Mouse (Mus musculus) spleen, adult 2 months (tissue): ENCODE results near the gene Wdr83os. TPM values are rescaled to one million over a fixed set of nuclear protein-coding genes. Genes with fewer than 3 reads are reported as not detected.
"Not testable (repeated sequence)": the region's sequence is repeated elsewhere in the genome, so short reads cannot be mapped to it uniquely, and the experiment has no call there.

ENCODE experiments used
- DNase-seq, 2 experiments: peaks; one replicate each; pipeline versions ENCODE4 v3.0.0 to v3.0.0-alpha.2; 2012 to 2021; ENCODE audit warnings: low spot score in 2 of 2, low read depth in 1 of 2
- H3K27ac ChIP-seq: fragments of 200-500 bp; 2 replicates; pipeline ENCODE4 v1.5.1; 2012; ENCODE audit warnings: low read length, inconsistent platforms; ENCODE audit not compliant: insufficient read depth
- H3K27me3 ChIP-seq: fragments of 200-500 bp; 2 replicates; pipeline ENCODE4 v1.6.1; 2012; ENCODE audit warnings: mild to moderate bottlenecking, moderate library complexity, low read length, inconsistent platforms; ENCODE audit not compliant: control insufficient read depth, insufficient read depth
- H3K36me3 ChIP-seq: fragments of 200-500 bp; 2 replicates; pipeline ENCODE4 v1.6.1; 2012; ENCODE audit warnings: mild to moderate bottlenecking, low read length, inconsistent platforms; ENCODE audit not compliant: control insufficient read depth, insufficient read depth
- H3K4me1 ChIP-seq: fragments of 200-500 bp; 2 replicates; pipeline ENCODE4 v1.6.1; 2011; ENCODE audit warnings: inconsistent platforms; ENCODE audit not compliant: control insufficient read depth, insufficient read depth, insufficient read length
- H3K4me3 ChIP-seq: fragments of 200-500 bp; 2 replicates; pipeline ENCODE4 v1.5.1; 2011; ENCODE audit warnings: mild to moderate bottlenecking, inconsistent platforms; ENCODE audit not compliant: insufficient read depth, insufficient read length; ENCODE audit errors: extremely low read depth
- CTCF ChIP-seq: fragments of 200-500 bp; IDR thresholded peaks from 2 replicates; pipeline ENCODE4 v1.5.1; 2011; ENCODE audit warnings: mild to moderate bottlenecking, inconsistent platforms; ENCODE audit not compliant: insufficient read depth, insufficient read length, insufficient replicate concordance; ENCODE audit errors: extremely low read depth
- POLR2A ChIP-seq: fragments of 200-500 bp; IDR thresholded peaks from 2 replicates; pipeline ENCODE4 v1.6.1; 2011; ENCODE audit warnings: low read depth, low read length, inconsistent platforms
- WGBS: fragments of 180-500 bp; shearing (Covaris S2); methylation state at CpG from one replicate; pipeline ENCODE4 v1.1.7; 2018; 5-methylcytosine and 5-hydroxymethylcytosine counted together
- polyA plus RNA-seq: library from polyadenylated mRNA; depleted of rRNA; stranded (reverse); fragments of >200 nt; gene quantifications from 2 replicates; pipeline ENCODE4 v1.2.3, GENCODE M21; 2012; rRNA removed

Gene Wdr83os
- polyA plus RNA-seq, 1 experiment = 68.5 TPM

- Histone ChIP-seq H3K27ac (no peak overlapping the region), H3K4me1 (no peaks in the 10 kb centered on the region), H3K4me3 (no peak overlapping the region), H3K36me3 (no peaks in the 10 kb centered on the region), H3K27me3 (no peaks in the 10 kb centered on the region)
- TF ChIP-seq CTCF (no peak), POLR2A (no peak)
- 65% methylated on average over 4 of the region's 4 CpGs for WGBS
- no peak for DNase-seq
Measured at GRCm38 (mm10) chr8:85115501-85115900, 35.0 kb downstream of the Wdr83os start.

- H3K36me3 ChIP-seq = no peaks in the 10 kb centered on the region
- no peaks in the 10 kb centered on the region for H3K27me3 ChIP-seq
- H3K4me3 ChIP-seq = no peak overlapping the region
- TF ChIP-seq POLR2A (no peak), CTCF (no peak)
- 90% methylated on average over 7 of the region's 7 CpGs for WGBS
- no peak overlapping the region for H3K27ac ChIP-seq
- DNase-seq = no peak
- no peaks in the 10 kb centered on the region for H3K4me1 ChIP-seq
Measured at GRCm38 (mm10) chr8:85116984-85117383, 36.4 kb downstream of the Wdr83os start.

GRCm38 (mm10) chr8:85119052-85119981, 38.8 kb downstream of the Wdr83os start:
- Histone ChIP-seq H3K27ac (no peak overlapping the region), H3K4me1 (no peaks in the 10 kb centered on the region), H3K36me3 (no peaks in the 10 kb centered on the region), H3K4me3 (peak overlapping the region; percentile 52; the same call in 1 of the 2 replicates), H3K27me3 (no peaks in the 10 kb centered on the region)
- TF ChIP-seq POLR2A (no peak), CTCF (no peak)
- DNase-seq = peak in 1 of 2 experiments; percentile 48
- WGBS = 14% methylated on average over 37 of the region's 37 CpGs

- H3K4me1 ChIP-seq, H3K27ac ChIP-seq, H3K27me3 ChIP-seq, H3K36me3 ChIP-seq, H3K4me3 ChIP-seq, DNase-seq: not testable (repeated sequence)
- 87% methylated on average over 5 of the region's 5 CpGs for WGBS
Measured at GRCm38 (mm10) chr8:85120251-85120650, 39.7 kb downstream of the Wdr83os start.

- no peak for DNase-seq
- no peaks in the 10 kb centered on the region for H3K36me3 ChIP-seq
- no peak within 1 kb of the TSS for H3K27ac ChIP-seq
- no peaks in the 10 kb centered on the region for H3K4me1 ChIP-seq
- WGBS = 84% methylated on average over 3 of the region's 3 CpGs
- TF ChIP-seq POLR2A (no peak), CTCF (no peak)
- no peaks in the 10 kb centered on the region for H3K27me3 ChIP-seq
- H3K4me3 ChIP-seq = no peak within 1 kb of the TSS
Measured at GRCm38 (mm10) chr8:85122995-85123394, 42.5 kb downstream of the Wdr83os start, which contains the start of gene Zfp791. Zfp791 (minus strand) TSS chr8:85123095.

- H3K4me3 ChIP-seq = no peak overlapping the region
- DNase-seq = no peak
Measured at GRCm38 (mm10) chr8:85123691-85124090, 43.2 kb downstream of the Wdr83os start.

More at GRCm38 (mm10) chr8:85123691-85124090, 43.2 kb downstream of the Wdr83os start:
- Histone ChIP-seq H3K27me3 (no peaks in the 10 kb centered on the region), H3K4me1 (no peaks in the 10 kb centered on the region), H3K27ac (no peak overlapping the region), H3K36me3 (no peaks in the 10 kb centered on the region)
- 91% methylated on average over 8 of the region's 8 CpGs for WGBS
- no peak for TF ChIP-seq CTCF
- TF ChIP-seq POLR2A = no peak

Other genes with a start within 250 kb of the Wdr83os start
- 20.3 and 61.4 TPM in 2 replicates for gene Gadd45gip1, start 249.2 kb upstream of the Wdr83os start, polyA plus RNA-seq
- 125 and 162 TPM in 2 replicates for gene Rad23a, start 240.1 kb upstream of the Wdr83os start, polyA plus RNA-seq
- 112 and 116 TPM in 2 replicates for gene Calr, start 233.8 kb upstream of the Wdr83os start, polyA plus RNA-seq
- 50.3 and 55.0 TPM in 2 replicates for gene Farsa, start 223.8 kb upstream of the Wdr83os start, polyA plus RNA-seq
- gene Syce2, start 208.6 kb upstream of the Wdr83os start, polyA plus RNA-seq = 1.8 and 2.0 TPM in 2 replicates
- gene Gcdh, start 186.8 kb upstream of the Wdr83os start, polyA plus RNA-seq = 44.2 and 48.3 TPM in 2 replicates
- 46.5 and 70.0 TPM in 2 replicates for gene Klf1, start 178.8 kb upstream of the Wdr83os start, polyA plus RNA-seq
- 43.4 and 44.9 TPM in 2 replicates for gene Dnase2a, start 172.2 kb upstream of the Wdr83os start, polyA plus RNA-seq
- gene Mast1, start 143.4 kb upstream of the Wdr83os start, polyA plus RNA-seq = 0.70 and 0.74 TPM in 2 replicates
- not detected in 2 replicates for gene Rtbdn, start 133.7 kb upstream of the Wdr83os start, polyA plus RNA-seq
- not detected in 2 replicates for gene Gm49661, start 111.3 kb upstream of the Wdr83os start, polyA plus RNA-seq
- 149 and 164 TPM in 2 replicates for gene Prdx2, start 111.2 kb upstream of the Wdr83os start, polyA plus RNA-seq
- 34.2 and 35.6 TPM in 2 replicates for gene Rnaseh2a, start 111.0 kb upstream of the Wdr83os start, polyA plus RNA-seq
- gene Junb, start 102.0 kb upstream of the Wdr83os start, polyA plus RNA-seq = 89.2 and 154 TPM in 2 replicates
- 3.6 and 3.9 TPM in 2 replicates for gene Hook2, start 90.1 kb upstream of the Wdr83os start, polyA plus RNA-seq
- gene Best2, start 66.2 kb upstream of the Wdr83os start, polyA plus RNA-seq = not detected in 2 replicates
- 71.6 and 72.0 TPM in 2 replicates for gene Asna1, start 55.5 kb upstream of the Wdr83os start, polyA plus RNA-seq
- gene Trir, start 53.9 kb upstream of the Wdr83os start, polyA plus RNA-seq = 87.8 and 137 TPM in 2 replicates
- gene Tnpo2, start 43.8 kb upstream of the Wdr83os start, polyA plus RNA-seq = 40.0 and 47.5 TPM in 2 replicates
- 18.8 and 22.5 TPM in 2 replicates for gene Fbxw9, start 20.7 kb upstream of the Wdr83os start, polyA plus RNA-seq
- gene Gm5741, start 12.8 kb upstream of the Wdr83os start, polyA plus RNA-seq = 0.48 and 1.4 TPM in 2 replicates
- gene Dhps, start 9.0 kb upstream of the Wdr83os start, polyA plus RNA-seq = 40.6 and 84.9 TPM in 2 replicates
- gene Wdr83, start 566 bp downstream of the Wdr83os start, polyA plus RNA-seq = 20.6 and 26.3 TPM in 2 replicates
- gene Man2b1, start 2.5 kb downstream of the Wdr83os start, polyA plus RNA-seq = 163 and 165 TPM in 2 replicates
- gene Zfp791, start 42.4 kb downstream of the Wdr83os start, polyA plus RNA-seq = 0.05 and 0.11 TPM in 2 replicates
- gene Cks1brt, start 71.2 kb downstream of the Wdr83os start, polyA plus RNA-seq = 0.04 TPM in 1 of 2 replicates, not detected in the other
- gene Olfr371, start 145.2 kb downstream of the Wdr83os start, polyA plus RNA-seq = not detected in 2 replicates
- gene Orc6, start 218.9 kb downstream of the Wdr83os start, polyA plus RNA-seq = 8.3 and 8.6 TPM in 2 replicates
- gene Vps35, start 219.1 kb downstream of the Wdr83os start, polyA plus RNA-seq = 4.9 and 5.9 TPM in 2 replicates